In genomic region chr13:5008296-5008695, GRCm38 (mm10) we compare ENCODE assay signal across 14 mouse cellular contexts.
"Had no signal": no experiment of that assay in that cellular context is flagged by ENCODE, and none has a peak within 500 bp of the region (broad histone marks: within the 10 kb centered on the region; RNA-seq: fewer than 3 reads in every experiment).

No protein-coding gene starts in this region.

- H3K36me3 ChIP-seq: liver, embryonic 15.5 days; midbrain, embryonic 10.5 days; midbrain, embryonic 12.5 days; neural tube, embryonic 12.5 days had no signal

- H3K9ac ChIP-seq: liver, embryonic 15.5 days; liver, postnatal 0 days; lung, embryonic 14.5 days; midbrain, embryonic 12.5 days; neural tube, embryonic 12.5 days had no signal

- H3K27me3 ChIP-seq: liver, embryonic 15.5 days; midbrain, embryonic 12.5 days; neural tube, embryonic 12.5 days had no signal

- H3K27ac ChIP-seq: liver, embryonic 15.5 days; midbrain, embryonic 10.5 days; midbrain, embryonic 12.5 days; neural tube, embryonic 12.5 days had no signal

- DNase-seq: liver, postnatal 0 days; lung, embryonic 14.5 days; lung, postnatal 10 days; lung, postnatal 4 days; midbrain, embryonic 14.5 days; right cerebral cortex, postnatal 14 days; thymus, adult 18-20 months; thymus, postnatal 14 days; thymus, postnatal 36 days had no signal

- H3K4me3 ChIP-seq: liver, embryonic 15.5 days; midbrain, embryonic 10.5 days; midbrain, embryonic 12.5 days; neural tube, embryonic 12.5 days had no signal

- H3K4me2 ChIP-seq: liver, embryonic 15.5 days; lung, embryonic 14.5 days; midbrain, embryonic 12.5 days; neural tube, embryonic 12.5 days had no signal

- ATAC-seq: liver, postnatal 0 days; midbrain, embryonic 16.5 days had no signal

- H3K9me3 ChIP-seq: liver, embryonic 15.5 days; midbrain, embryonic 10.5 days; midbrain, embryonic 12.5 days; neural tube, embryonic 12.5 days had no signal

- H3K4me1 ChIP-seq: liver, embryonic 15.5 days had no signal
